Mouse (Mus musculus) urinary bladder, adult 2 months (tissue): Measurements from ENCODE around the gene Sufu. TPM values are rescaled to one million over a fixed set of nuclear protein-coding genes. Genes with fewer than 3 reads are reported as not detected.

Experiments used
- DNase-seq: peaks from one replicate; pipeline ENCODE4 v3.0.0; 2022; ENCODE audit warnings: low spot score
- polyA plus RNA-seq: library from polyadenylated mRNA; depleted of rRNA; stranded (reverse); fragments of >200 nt; gene quantifications from 2 replicates; pipeline ENCODE4 v1.2.3, GENCODE M21; 2012

The Sufu gene
- polyA plus RNA-seq, 1 experiment, result 15.5 TPM

DNA sequence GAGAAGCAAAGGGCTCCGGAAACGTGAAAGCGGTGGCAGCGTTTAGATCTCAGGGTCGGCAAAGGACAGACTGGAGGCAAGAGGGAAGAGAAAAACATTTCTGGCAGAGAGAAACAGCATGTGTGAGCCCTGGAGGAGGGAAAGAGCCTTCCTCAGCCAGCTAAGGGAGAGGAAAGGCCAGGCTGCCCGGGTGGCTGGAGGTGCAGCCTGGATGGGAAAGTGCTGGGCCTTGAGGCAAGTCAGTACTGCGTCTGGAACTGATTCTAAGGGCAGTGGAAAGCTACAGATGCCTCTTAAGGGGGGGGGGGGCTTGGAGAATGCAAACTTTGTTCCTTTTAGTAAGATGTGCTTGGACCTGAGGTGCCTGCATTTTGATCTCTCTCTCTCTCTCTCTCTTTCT lies 37.0 kb downstream of the Sufu start:
- DNase-seq, result no peak

- no peak for DNase-seq
These were observed 37.5 kb downstream of the Sufu start for GRCm38 (mm10) chr19:46434148-46434547.

DNA sequence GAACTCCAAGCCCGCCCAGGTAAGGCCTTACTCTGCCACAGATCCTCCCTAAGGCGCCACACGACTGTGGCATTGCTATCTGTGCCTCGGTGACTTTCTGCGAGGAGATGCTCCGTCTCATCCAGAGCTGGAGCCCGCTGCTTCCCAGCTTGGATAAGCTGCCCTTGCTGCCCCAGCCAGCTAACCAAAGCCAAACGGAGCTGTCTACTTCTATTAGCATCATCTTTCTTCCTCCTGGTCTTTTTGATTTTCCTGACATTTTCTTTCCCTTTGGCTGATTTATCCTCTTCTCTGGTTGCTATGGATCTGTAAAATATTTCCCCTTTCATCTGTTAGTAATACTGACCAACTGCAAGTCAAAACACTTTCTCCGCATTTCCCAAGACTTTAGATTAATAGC lies 37.9 kb downstream of the Sufu start:
- no peak for DNase-seq

DNA sequence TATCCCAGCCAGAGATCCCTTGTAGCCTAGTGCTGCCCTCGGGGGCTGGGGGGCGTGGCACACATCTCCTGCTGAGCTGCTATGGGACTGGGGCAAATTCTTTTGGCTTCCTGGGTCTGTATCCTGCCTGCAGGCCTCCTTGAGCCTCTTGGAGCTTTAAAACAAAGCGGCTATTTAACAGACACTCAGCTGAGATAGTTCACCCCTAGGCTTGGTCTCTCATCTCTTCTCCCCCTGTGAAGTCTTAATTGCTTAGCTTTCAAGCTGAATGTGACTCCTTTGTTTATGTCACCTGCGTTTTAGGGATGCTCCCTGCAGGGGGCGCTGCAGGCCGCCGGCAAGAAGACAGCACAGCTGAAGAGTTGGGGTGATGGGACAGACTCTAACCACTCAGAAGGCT lies 38.8 kb downstream of the Sufu start:
- DNase-seq, result no peak

GRCm38 (mm10) chr19:46443509-46443908 lies 46.8 kb downstream of the Sufu start:
- DNase-seq, result no peak

GRCm38 (mm10) chr19:46444209-46444608 lies 47.5 kb downstream of the Sufu start:
- DNase-seq, result no peak

DNA sequence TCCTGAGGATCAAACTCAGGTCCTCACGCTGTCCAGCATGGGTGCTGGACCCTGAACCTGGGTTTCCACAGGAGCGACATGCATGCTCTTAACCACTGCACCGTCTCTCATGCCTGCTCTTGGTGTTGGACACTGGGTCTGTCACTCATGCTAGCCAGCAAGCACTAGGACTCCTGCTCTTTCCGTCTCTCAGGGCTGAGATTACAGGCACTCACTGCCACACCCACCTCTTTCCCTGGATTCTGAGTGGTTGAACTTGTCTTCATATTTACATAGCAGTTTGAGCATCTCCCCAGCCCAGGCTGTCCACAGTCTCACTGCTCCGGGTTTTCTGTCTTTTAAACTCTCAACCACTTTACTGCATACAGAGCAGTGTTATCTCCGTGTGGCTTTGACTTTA lies 48.9 kb downstream of the Sufu start:
- no peak for DNase-seq

DNA sequence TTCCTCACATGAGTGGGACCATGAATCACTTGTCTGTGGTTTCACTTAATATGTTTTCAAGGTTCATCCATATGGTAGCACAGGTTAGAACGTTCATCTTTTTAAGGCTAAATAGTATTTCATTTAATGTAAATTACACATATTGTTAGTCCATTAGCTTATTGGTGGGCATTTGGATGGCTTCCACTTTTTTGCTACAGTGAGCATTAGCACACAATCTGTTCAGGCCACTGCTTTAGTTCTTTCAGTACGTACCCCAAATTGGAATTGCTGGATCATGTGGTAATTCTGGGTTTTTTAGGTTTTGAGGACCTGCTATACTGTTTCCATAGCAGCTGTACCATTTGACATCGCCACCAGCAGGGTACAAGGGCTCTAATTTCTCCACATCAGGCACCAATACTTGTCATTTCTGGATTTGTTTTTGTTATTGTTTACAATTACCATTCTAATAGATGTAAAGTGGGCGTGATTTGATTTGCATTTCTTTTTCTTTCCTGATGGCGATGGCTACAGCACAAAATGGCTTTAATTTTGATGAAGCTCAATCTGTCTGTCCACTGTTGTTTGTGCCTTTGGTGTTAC lies 49.8 kb downstream of the Sufu start:
- no peak for DNase-seq

DNA sequence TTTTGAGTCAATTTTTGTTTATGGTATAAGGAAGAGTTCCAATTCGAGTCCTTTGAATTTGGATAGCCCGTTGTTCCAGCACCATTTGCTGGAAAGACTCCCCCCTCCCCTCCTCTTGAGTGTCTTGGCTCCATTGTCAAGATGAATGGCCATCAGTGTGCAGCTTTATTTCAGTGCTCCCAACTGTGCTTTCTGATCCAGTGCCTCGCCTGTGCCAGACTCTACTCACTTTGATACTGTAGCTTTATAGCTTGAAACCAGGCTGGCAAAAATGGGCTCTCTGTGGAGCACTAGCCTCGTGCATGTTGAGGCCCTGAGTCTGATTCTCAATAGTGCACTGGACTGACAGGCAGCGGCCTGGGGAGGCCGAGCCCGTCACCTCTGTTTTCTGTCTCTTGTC lies 50.4 kb downstream of the Sufu start:
- no peak for DNase-seq

DNA sequence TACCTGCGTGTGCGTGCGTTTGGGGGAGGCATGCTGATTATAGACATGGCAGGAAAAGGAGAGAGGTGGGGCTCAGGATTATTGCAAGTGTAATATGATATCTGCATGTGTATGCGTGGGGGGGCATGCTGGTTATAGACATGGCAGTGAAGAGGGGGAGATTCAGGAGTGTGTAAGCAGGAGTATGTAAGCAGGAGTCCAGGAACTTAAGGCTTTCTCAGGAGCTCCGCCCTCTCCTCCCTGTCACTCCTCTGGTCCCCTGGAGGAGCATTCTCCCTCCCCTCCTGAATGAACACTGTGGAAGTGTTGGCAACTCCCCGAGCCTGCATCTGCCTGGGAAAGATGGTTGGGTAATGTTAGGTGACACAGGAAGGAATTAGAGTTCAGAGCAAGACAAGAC lies 51.2 kb downstream of the Sufu start:
- DNase-seq, result no peak

- no peak for DNase-seq
These were observed 52.7 kb downstream of the Sufu start for GRCm38 (mm10) chr19:46449261-46450005.

DNA sequence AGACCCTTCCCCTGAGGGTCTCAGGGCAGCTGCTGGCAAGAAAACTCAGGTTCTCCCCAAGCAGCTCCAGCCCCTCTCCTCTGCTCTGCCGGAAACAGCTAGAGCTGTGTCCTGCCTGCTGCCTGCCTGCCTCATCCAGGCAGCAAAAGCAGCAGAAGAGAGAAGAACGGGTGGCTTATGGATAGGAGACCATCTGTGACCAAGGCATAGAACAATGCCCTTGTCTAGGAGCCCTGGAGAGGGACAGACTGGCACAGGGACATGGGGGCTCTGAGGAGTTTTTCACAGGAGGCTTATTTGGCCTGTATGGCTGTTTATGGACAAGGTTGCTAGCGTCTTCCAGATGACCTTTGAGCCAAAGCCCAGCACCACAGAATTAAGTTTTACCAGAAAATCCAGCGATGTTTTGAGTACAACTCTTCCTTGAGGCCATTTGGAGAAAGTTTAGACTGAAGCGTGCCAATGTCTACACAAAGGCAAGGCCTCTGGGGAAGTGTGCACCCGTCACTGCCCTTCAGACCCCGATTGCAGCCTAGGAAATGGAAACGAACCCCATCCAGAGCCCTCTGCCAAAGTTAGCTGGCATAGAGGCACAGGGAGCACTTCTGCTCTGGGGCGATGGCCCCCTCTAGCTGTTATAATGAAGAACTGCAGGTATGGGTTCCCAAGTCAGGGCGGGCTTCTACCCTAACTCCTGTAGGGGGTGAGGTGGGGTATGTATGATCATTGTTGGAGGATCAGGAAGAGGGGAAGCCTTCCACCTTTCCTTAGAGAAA lies 55.5 kb downstream of the Sufu start:
- peak; percentile 31 for DNase-seq

GRCm38 (mm10) chr19:46452916-46453315 lies 56.2 kb downstream of the Sufu start:
- DNase-seq, result no peak

GRCm38 (mm10) chr19:46454126-46454880 lies 57.6 kb downstream of the Sufu start:
- DNase-seq, result no peak

- peak; percentile 36 for DNase-seq
These were observed 58.3 kb downstream of the Sufu start for GRCm38 (mm10) chr19:46455032-46455431.

DNA sequence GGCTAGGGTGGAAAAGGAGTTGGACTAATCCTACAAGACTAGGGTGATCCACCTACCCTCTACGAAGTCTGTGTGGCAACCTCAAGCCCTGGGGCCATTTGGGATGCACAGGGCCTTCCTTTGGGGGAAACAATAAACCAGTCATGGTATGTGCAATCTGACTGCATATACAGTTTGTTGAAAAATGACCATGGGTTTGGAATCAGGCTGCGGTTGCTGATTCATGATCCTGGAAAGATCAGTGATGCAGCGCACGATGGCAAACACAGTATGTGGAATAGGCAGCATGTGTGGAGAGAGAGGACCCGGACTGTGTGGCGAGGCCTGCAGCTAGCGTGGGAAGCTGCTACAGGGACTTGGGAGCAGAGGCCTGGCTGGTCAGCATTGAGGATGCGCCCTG lies 58.9 kb downstream of the Sufu start:
- no peak for DNase-seq

- no peak for DNase-seq
These were observed 59.5 kb downstream of the Sufu start for GRCm38 (mm10) chr19:46456018-46456735.

- DNase-seq, result no peak
These were observed 61.1 kb downstream of the Sufu start for GRCm38 (mm10) chr19:46457798-46458197.

DNA sequence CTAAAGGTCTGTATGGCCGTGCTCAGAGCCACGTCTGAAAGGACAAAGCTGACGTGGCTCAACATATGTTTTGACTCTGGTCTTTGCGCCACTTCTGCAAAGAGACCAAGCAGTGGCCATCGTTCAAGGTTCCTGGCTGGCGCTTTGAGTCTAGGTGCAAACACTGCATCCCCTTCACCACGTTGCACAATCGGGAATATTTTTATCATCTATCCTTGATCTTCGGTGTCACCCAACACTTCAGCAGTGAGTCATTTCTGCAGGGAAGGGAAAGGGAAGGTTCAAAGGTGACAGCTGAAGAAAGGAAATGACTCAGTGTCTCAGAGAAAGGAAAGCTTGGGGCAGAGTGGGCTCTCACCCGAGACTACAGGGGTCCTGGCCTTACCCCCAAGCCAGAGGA lies 62.6 kb downstream of the Sufu start:
- no peak for DNase-seq

- DNase-seq, result no peak
These were observed 63.2 kb downstream of the Sufu start for GRCm38 (mm10) chr19:46459889-46460288.

DNA sequence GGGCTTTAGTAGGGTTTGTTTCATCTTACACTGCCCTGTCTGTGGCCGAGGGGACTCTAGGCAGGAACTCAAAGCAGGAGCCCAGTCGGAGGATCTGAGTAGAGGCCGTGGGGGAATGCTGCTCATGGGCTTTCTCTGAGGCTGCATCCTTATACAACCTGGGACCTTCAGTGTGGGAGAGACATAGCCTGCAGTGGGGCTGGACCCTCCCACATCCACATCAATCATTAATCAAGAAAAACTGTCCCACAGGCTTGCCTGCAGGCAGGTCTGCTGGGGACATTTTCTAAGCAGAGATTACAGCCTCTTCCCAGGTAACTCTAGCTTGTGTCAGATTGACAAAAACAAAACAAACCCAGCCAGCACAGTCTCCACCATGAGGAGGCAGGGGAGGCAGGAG lies 65.9 kb downstream of the Sufu start:
- no peak for DNase-seq

DNA sequence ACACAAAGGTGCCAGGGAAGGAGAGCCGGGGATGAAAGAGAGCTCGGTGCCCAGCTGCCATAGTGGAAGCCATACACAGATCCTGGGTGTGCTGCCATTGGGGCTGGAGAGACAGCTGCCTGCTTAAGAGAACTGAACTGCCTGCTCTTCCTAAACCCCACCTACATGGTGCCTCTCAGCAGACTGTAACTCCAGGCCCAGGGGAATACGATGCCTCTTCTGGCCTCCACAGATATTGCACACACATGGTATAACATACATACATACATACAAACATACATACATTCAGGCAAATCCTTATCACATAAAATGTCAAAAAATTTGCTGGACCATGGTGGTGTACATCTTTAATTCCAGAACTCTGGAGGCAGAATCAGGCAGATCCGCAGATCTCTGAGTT lies 66.8 kb downstream of the Sufu start:
- DNase-seq, result no peak
